Comparison of ENCODE assay signal across 8 mouse cellular contexts in genomic region chr4:153975292-153975662, GRCm38 (mm10). TPM values are rescaled to one million over a fixed set of nuclear protein-coding genes. Genes with fewer than 3 reads are reported as not detected.
DNase-seq lines count a peak whose midpoint lies in the region; ATAC-seq lines count a peak whose summit lies in the region.

No protein-coding gene starts in this region.

- no peak overlapping the region; the same call in 1 of the 2 replicates for H3K27ac ChIP-seq in kidney, embryonic 14.5 days (ENCODE audit: low read depth, low read length)
- peak overlapping the region; percentile 93 for H3K27ac ChIP-seq in hindbrain, embryonic 10.5 days

- H3K36me3 ChIP-seq in kidney, embryonic 14.5 days (ENCODE audit: control insufficient read depth, insufficient read depth, low read length) = peaks cover 24% of the 10 kb centered on the region
- peaks cover 32% of the 10 kb centered on the region for H3K36me3 ChIP-seq in hindbrain, embryonic 10.5 days

- H3K27me3 ChIP-seq in kidney, embryonic 14.5 days (ENCODE audit: control insufficient read depth, insufficient read depth, low read length) = no peaks in the 10 kb centered on the region
- H3K27me3 ChIP-seq in hindbrain, embryonic 10.5 days (ENCODE audit: insufficient read depth, poor library complexity, severe bottlenecking) = no peaks in the 10 kb centered on the region

- no peaks in the 10 kb centered on the region for H3K9me3 ChIP-seq in kidney, embryonic 14.5 days (ENCODE audit: control insufficient read depth, low read length)
- no peaks in the 10 kb centered on the region for H3K9me3 ChIP-seq in hindbrain, embryonic 10.5 days

- DNase-seq in kidney, postnatal 36 days = no peak
- DNase-seq in R1 (ENCODE audit: low read depth, low spot score) = peak; percentile 55
- no peak for DNase-seq in hindbrain, embryonic 10.5 days (ENCODE audit: low spot score)
- no peak for DNase-seq in yolk sac, embryonic 10.5 days (ENCODE audit: low spot score)
- no peak for DNase-seq in embryo, embryonic 9.5 days (ENCODE audit: extremely low spot score)
- DNase-seq in retina, embryonic 14.5 days (ENCODE audit: low spot score) = no peak

- H3K4me1 ChIP-seq in kidney, embryonic 14.5 days (ENCODE audit: control insufficient read depth, insufficient read depth, low read length) = peaks cover 9% of the 10 kb centered on the region; the same call in 1 of the 2 replicates
- peaks cover 30% of the 10 kb centered on the region for H3K4me1 ChIP-seq in hindbrain, embryonic 10.5 days (replicated peaks)

- H3K4me2 ChIP-seq in kidney, embryonic 14.5 days (replicated peaks; ENCODE audit: low read depth, low read length) = peak overlapping the region; percentile 78

- H3K9ac ChIP-seq in kidney, embryonic 14.5 days (ENCODE audit: low read depth, low read length) = peak overlapping the region; percentile 79

- no peak; the same call in 1 of the 2 replicates for ATAC-seq in kidney, embryonic 14.5 days (ENCODE audit: low FRiP score, low TSS enrichment)
- ATAC-seq in megakaryocyte, adult 5-6 weeks (ENCODE audit: poor library complexity, severe bottlenecking) = peak; percentile 25

- peak overlapping the region; percentile 79 for H3K4me3 ChIP-seq in kidney, embryonic 14.5 days (ENCODE audit: low read length)
- peak overlapping the region; percentile 94 for H3K4me3 ChIP-seq in hindbrain, embryonic 10.5 days

- under 1% methylated on average over 33 of the region's 33 CpGs for WGBS in kidney, embryonic 14.5 days
- WGBS in hindbrain, embryonic 10.5 days = under 1% methylated on average over 33 of the region's 33 CpGs

RNA-seq across cellular contexts. Expression of gene Cep104, which starts 0.3 kb away (rescaled TPM):
- polyA plus RNA-seq in kidney, embryonic 14.5 days (2014; fragmentation: Nextera tagmentation; extraction: Ambion mirVana) = 11.4 and 17.4 TPM in 2 replicates
- 21.1 and 22.5 TPM in 2 replicates for polyA plus RNA-seq in hindbrain, embryonic 10.5 days (2016; fragmentation: Nextera tagmentation; extraction: Ambion mirVana)
- total RNA-seq in megakaryocyte, adult 5-6 weeks (2015) = 4.0 and 4.3 TPM in 2 replicates
- 4.3 and 5.3 TPM in 2 replicates for total RNA-seq in megakaryocyte, adult 5-6 weeks (2017)

RNA-seq across cellular contexts. Expression of gene Dffb, which starts 0.4 kb away (rescaled TPM):
- polyA plus RNA-seq in kidney, embryonic 14.5 days (2014; fragmentation: Nextera tagmentation; extraction: Ambion mirVana) = 11.1 and 14.1 TPM in 2 replicates
- 12.0 and 14.9 TPM in 2 replicates for polyA plus RNA-seq in hindbrain, embryonic 10.5 days (2016; fragmentation: Nextera tagmentation; extraction: Ambion mirVana)
- 6.7 and 8.4 TPM in 2 replicates for total RNA-seq in megakaryocyte, adult 5-6 weeks (2015)
- 8.6 and 13.8 TPM in 2 replicates for total RNA-seq in megakaryocyte, adult 5-6 weeks (2017)

RNA-seq across cellular contexts. Expression of gene A430005L14Rik, which starts 18.2 kb away (rescaled TPM):
- 104 and 115 TPM in 2 replicates for polyA plus RNA-seq in kidney, embryonic 14.5 days (2014; fragmentation: Nextera tagmentation; extraction: Ambion mirVana)
- polyA plus RNA-seq in hindbrain, embryonic 10.5 days (2016; fragmentation: Nextera tagmentation; extraction: Ambion mirVana) = 131 and 150 TPM in 2 replicates
- 38.8 and 52.5 TPM in 2 replicates for total RNA-seq in megakaryocyte, adult 5-6 weeks (2015)
- 35.3 and 35.9 TPM in 2 replicates for total RNA-seq in megakaryocyte, adult 5-6 weeks (2017)

RNA-seq across cellular contexts. Expression of gene Lrrc47, which starts 36.3 kb away (rescaled TPM):
- polyA plus RNA-seq in kidney, embryonic 14.5 days (2014; fragmentation: Nextera tagmentation; extraction: Ambion mirVana) = 12.1 and 13.6 TPM in 2 replicates
- 20.2 and 25.3 TPM in 2 replicates for polyA plus RNA-seq in hindbrain, embryonic 10.5 days (2016; fragmentation: Nextera tagmentation; extraction: Ambion mirVana)
- total RNA-seq in megakaryocyte, adult 5-6 weeks (2015) = 7.0 and 11.4 TPM in 2 replicates
- 11.3 and 21.1 TPM in 2 replicates for total RNA-seq in megakaryocyte, adult 5-6 weeks (2017)

RNA-seq across cellular contexts. Expression of gene Smim1, which starts 50.8 kb away (rescaled TPM):
- 29.9 and 35.4 TPM in 2 replicates for polyA plus RNA-seq in kidney, embryonic 14.5 days (2014; fragmentation: Nextera tagmentation; extraction: Ambion mirVana)
- polyA plus RNA-seq in hindbrain, embryonic 10.5 days (2016; fragmentation: Nextera tagmentation; extraction: Ambion mirVana) = 25.9 and 32.9 TPM in 2 replicates
- 0.62 and 1.9 TPM in 2 replicates for total RNA-seq in megakaryocyte, adult 5-6 weeks (2015)
- total RNA-seq in megakaryocyte, adult 5-6 weeks (2017) = 0.26 and 1.3 TPM in 2 replicates
